In genomic region chr13:37862492-37862891, GRCm38 (mm10) we compare ENCODE assay signal across 10 mouse cellular contexts.
DNase-seq lines count a peak whose midpoint lies in the region; ATAC-seq and TF ChIP-seq lines count a peak whose summit lies in the region.
"Had no signal": no experiment of that assay in that cellular context is flagged by ENCODE, and none has a peak within 500 bp of the region (broad histone marks: within the 10 kb centered on the region; RNA-seq: fewer than 3 reads in every experiment).

No protein-coding gene starts in this region.

- peak overlapping the region; percentile 65 for H3K27ac ChIP-seq in heart, embryonic 15.5 days
- peak overlapping the region; percentile 60 for H3K27ac ChIP-seq in thymus, adult 2 months (ENCODE audit: control insufficient read depth, insufficient read depth, low read length)
- H3K27ac ChIP-seq in limb, embryonic 15.5 days: peak overlapping the region; percentile 64
- no peak overlapping the region for H3K27ac ChIP-seq in cerebellum, adult 2 months (ENCODE audit: insufficient read depth, low read length)

- 27% methylated on average over 6 of the region's 6 CpGs for whole genome bisulfite sequencing in heart, embryonic 15.5 days
- 48% methylated on average over 6 of the region's 6 CpGs for WGBS in thymus, adult 2 months
- WGBS in limb, embryonic 15.5 days: 24% methylated on average over 6 of the region's 6 CpGs
- 36% methylated on average over 6 of the region's 6 CpGs for WGBS in cerebellum, adult 2 months

- H3K27me3 ChIP-seq in heart, embryonic 15.5 days: no peaks in the 10 kb centered on the region
- H3K27me3 ChIP-seq in thymus, adult 2 months (ENCODE audit: control insufficient read depth, insufficient read depth, low read length): no peaks in the 10 kb centered on the region
- no peaks in the 10 kb centered on the region for H3K27me3 ChIP-seq in limb, embryonic 15.5 days
- H3K27me3 ChIP-seq in cerebellum, adult 2 months (ENCODE audit: control insufficient read depth, insufficient read depth, low read length): no peaks in the 10 kb centered on the region

- no peak for DNase-seq in heart, postnatal 14 days
- DNase-seq in thymus, adult 2 months: no peak
- DNase-seq in thymus, postnatal 10 days (ENCODE audit: low spot score in 2 of 2): no peak
- DNase-seq in cerebellum, adult 2 months: no peak
- no peak for DNase-seq in adrenal gland, postnatal 25 days
- DNase-seq in left cerebral cortex, postnatal 36 days (ENCODE audit: low spot score in 2 of 2): no peak
- DNase-seq: gastrocnemius, postnatal 36 days; lung, adult 18-20 months had no signal

- intact Hi-C loops in heart, postnatal 14 days (cut with DNase I): no loop called here
- intact Hi-C loops in left cerebral cortex, postnatal 36 days (cut with DNase I): no loop called here

- no peak for TF ChIP-seq POLR2A in thymus, adult 2 months (IDR thresholded peaks at IDR 0.05; ENCODE audit: control insufficient read depth, extremely low read depth, insufficient read depth, low read length, poor library complexity)
- no peak for TF ChIP-seq POLR2A in cerebellum, adult 2 months (IDR thresholded peaks at IDR 0.05; ENCODE audit: borderline replicate concordance, insufficient read depth, low read length)

- no peak for ATAC-seq in heart, embryonic 15.5 days (replicated peaks; ENCODE audit: insufficient number of reproducible peaks, insufficient read depth, low FRiP score, low read depth)
- 0 out of 2 replicates have a peak, but pooled peaks have one; percentile 8 for ATAC-seq in limb, embryonic 15.5 days (ENCODE audit: insufficient number of reproducible peaks, low FRiP score, low TSS enrichment, low read depth)

- H3K4me3 ChIP-seq in heart, embryonic 15.5 days: no peak overlapping the region
- H3K4me3 ChIP-seq in thymus, adult 2 months (ENCODE audit: control insufficient read depth, insufficient read depth, low read length): no peak overlapping the region
- no peak overlapping the region for H3K4me3 ChIP-seq in limb, embryonic 15.5 days
- H3K4me3 ChIP-seq in cerebellum, adult 2 months (replicated peaks; ENCODE audit: insufficient read depth, low read depth, low read length): no peak overlapping the region

- H3K9me3 ChIP-seq in heart, embryonic 15.5 days (replicated peaks): no peaks in the 10 kb centered on the region
- no peaks in the 10 kb centered on the region for H3K9me3 ChIP-seq in limb, embryonic 15.5 days

- peaks cover 63% of the 10 kb centered on the region for H3K4me1 ChIP-seq in heart, embryonic 15.5 days (replicated peaks)
- H3K4me1 ChIP-seq in thymus, adult 2 months (replicated peaks; ENCODE audit: control insufficient read depth, insufficient read depth, low read length): peaks cover 40% of the 10 kb centered on the region
- peaks cover 56% of the 10 kb centered on the region for H3K4me1 ChIP-seq in limb, embryonic 15.5 days
- no peaks in the 10 kb centered on the region; the same call in 1 of the 2 replicates for H3K4me1 ChIP-seq in cerebellum, adult 2 months (ENCODE audit: control insufficient read depth, insufficient read depth, low read length)

- TF ChIP-seq CTCF in thymus, adult 2 months (IDR thresholded peaks at IDR 0.05; ENCODE audit: borderline replicate concordance, control insufficient read depth, extremely low read depth, insufficient read depth, low read length, poor library complexity): no peak
- no peak for TF ChIP-seq CTCF in cerebellum, adult 2 months (IDR thresholded peaks at IDR 0.05; ENCODE audit: borderline replicate concordance, insufficient read depth, low read depth, low read length)

- no peak overlapping the region for H3K4me2 ChIP-seq in heart, embryonic 15.5 days
- H3K4me2 ChIP-seq in limb, embryonic 15.5 days: no peak overlapping the region

- no peaks in the 10 kb centered on the region for H3K36me3 ChIP-seq in heart, embryonic 15.5 days
- no peaks in the 10 kb centered on the region for H3K36me3 ChIP-seq in thymus, adult 2 months (ENCODE audit: control insufficient read depth, insufficient read depth, low read length)
- no peaks in the 10 kb centered on the region for H3K36me3 ChIP-seq in limb, embryonic 15.5 days

- H3K9ac ChIP-seq in heart, embryonic 15.5 days: no peak overlapping the region
- no peak overlapping the region for H3K9ac ChIP-seq in limb, embryonic 15.5 days
